Mouse (Mus musculus) mouse embryonic stem cell (cell line): ENCODE results near the gene Tgfbr3.

Experiments used
- in situ Hi-C, 2 experiments: fragments of 300-500 bp; cut with MboI; formaldehyde crosslinking; loops; 1 replicate in 1 of 2; 3 replicates in 1 of 2; pipeline ENCODE4 v1.14.3; 2019 to 2020; ENCODE audit warnings: low sequenced_read_pairs in 2 of 2, low pct_unique_long_range_greater_than_20kb in 1 of 2, mixed read lengths in 1 of 2; ENCODE audit not compliant: unreplicated experiment in 1 of 2

Tgfbr3 gene

GRCm38 (mm10) chr5:107289234-107289764 is at the start of gene Tgfbr3:
Tgfbr3 (minus strand) TSS chr5:107289629.
- in situ Hi-C loops, result no loop called here

- in situ Hi-C loops, result no loop called here
Measured at GRCm38 (mm10) chr5:107330916-107331421, 41.5 kb upstream of the Tgfbr3 start, which contains the start of gene Brdt. Brdt (plus strand) TSS chr5:107331159.

GRCm38 (mm10) chr5:107320703-107321102 is 31.3 kb upstream of the Tgfbr3 start:
- in situ Hi-C loops, result loop anchor here (25.0 kb wide), 3 partner anchors 308 to 483 kb away; no protein-coding TSS in a partner anchor

GRCm38 (mm10) chr5:107317141-107317540 is 27.7 kb upstream of the Tgfbr3 start:
- in situ Hi-C loops, result loop anchor here (5.0 to 25.0 kb wide), 4 partner anchors 305 to 480 kb away; no protein-coding TSS in a partner anchor

- in situ Hi-C loops, result loop anchor here (25.0 kb wide), 3 partner anchors 295 to 470 kb away; no protein-coding TSS in a partner anchor
Measured at GRCm38 (mm10) chr5:107307432-107307831, 18.0 kb upstream of the Tgfbr3 start.

GRCm38 (mm10) chr5:107304117-107304825 is 14.8 kb upstream of the Tgfbr3 start:
- in situ Hi-C loops, result loop anchor here (25.0 kb wide), 3 partner anchors 292 to 467 kb away; no protein-coding TSS in a partner anchor

GRCm38 (mm10) chr5:107303350-107303861 is 14.0 kb upstream of the Tgfbr3 start:
- in situ Hi-C loops, result loop anchor here (25.0 kb wide), 3 partner anchors 291 to 466 kb away; no protein-coding TSS in a partner anchor

GRCm38 (mm10) chr5:107298854-107299253 is 9.4 kb upstream of the Tgfbr3 start:
- in situ Hi-C loops, result no loop called here

- in situ Hi-C loops, result no loop called here
Measured at GRCm38 (mm10) chr5:107296512-107297322, 7.3 kb upstream of the Tgfbr3 start.

GRCm38 (mm10) chr5:107295817-107296511 is 6.5 kb upstream of the Tgfbr3 start:
- in situ Hi-C loops, result no loop called here

GRCm38 (mm10) chr5:107295061-107295816 is 5.8 kb upstream of the Tgfbr3 start:
- in situ Hi-C loops, result no loop called here

- in situ Hi-C loops, result no loop called here
Measured at GRCm38 (mm10) chr5:107294041-107294440, 4.6 kb upstream of the Tgfbr3 start.

- in situ Hi-C loops, result no loop called here
Measured at GRCm38 (mm10) chr5:107289986-107290385, 557 bp upstream of the Tgfbr3 start.

GRCm38 (mm10) chr5:107288427-107289233 is 799 bp downstream of the Tgfbr3 start:
- in situ Hi-C loops, result no loop called here

GRCm38 (mm10) chr5:107287908-107288267 is 1.5 kb downstream of the Tgfbr3 start:
- in situ Hi-C loops, result no loop called here

GRCm38 (mm10) chr5:107287254-107287907 is 2.0 kb downstream of the Tgfbr3 start:
- in situ Hi-C loops, result no loop called here
